Mouse (Mus musculus): ENCODE measurements around the gene Mrps10. TPM values are rescaled to one million over a fixed set of nuclear protein-coding genes. Genes with fewer than 3 reads are reported as not detected.
"Not testable (repeated sequence)": the region's sequence is repeated elsewhere in the genome, so short reads cannot be mapped to it uniquely, and the experiment has no call there.

Mrps10 gene
- total RNA-seq, 2 experiments from 2014 or later, result 36.0 to 40.5 TPM

- DNase-seq (ENCODE audit: low spot score in 2 of 2), result no peak
These were observed 8.1 kb downstream of the Mrps10 start for GRCm38 (mm10) chr17:47376779-47377280.

DNA sequence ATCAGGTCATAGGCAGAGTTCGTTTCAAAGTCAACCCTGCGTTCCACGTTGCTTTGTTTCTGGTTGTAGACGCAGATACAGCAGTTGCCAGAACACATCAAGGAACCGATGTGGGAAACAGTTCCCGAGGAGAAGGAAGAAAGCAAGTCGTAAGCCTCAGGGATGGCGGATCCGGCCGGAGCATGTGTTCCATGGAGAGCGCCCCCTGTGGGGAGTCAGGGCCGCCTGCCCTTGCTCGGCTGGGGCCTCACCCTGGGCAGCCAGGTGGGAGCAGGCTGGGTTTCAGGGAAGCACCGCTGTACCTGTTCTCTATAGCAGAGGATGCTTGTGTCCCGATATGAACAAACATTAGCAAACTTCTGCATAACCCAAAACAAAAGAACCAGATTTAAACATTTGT lies 9.4 kb downstream of the Mrps10 start:
- no peak for DNase-seq (ENCODE audit: low spot score in 2 of 2)

GRCm38 (mm10) chr17:47381917-47382316 lies 13.2 kb downstream of the Mrps10 start:
- no peak for DNase-seq (ENCODE audit: low spot score in 2 of 2)

GRCm38 (mm10) chr17:47383266-47383665 lies 14.6 kb downstream of the Mrps10 start:
- DNase-seq (ENCODE audit: low spot score in 2 of 2), result no peak

GRCm38 (mm10) chr17:47384064-47384463 lies 15.4 kb downstream of the Mrps10 start:
- no peak for DNase-seq (ENCODE audit: low spot score in 2 of 2)

DNA sequence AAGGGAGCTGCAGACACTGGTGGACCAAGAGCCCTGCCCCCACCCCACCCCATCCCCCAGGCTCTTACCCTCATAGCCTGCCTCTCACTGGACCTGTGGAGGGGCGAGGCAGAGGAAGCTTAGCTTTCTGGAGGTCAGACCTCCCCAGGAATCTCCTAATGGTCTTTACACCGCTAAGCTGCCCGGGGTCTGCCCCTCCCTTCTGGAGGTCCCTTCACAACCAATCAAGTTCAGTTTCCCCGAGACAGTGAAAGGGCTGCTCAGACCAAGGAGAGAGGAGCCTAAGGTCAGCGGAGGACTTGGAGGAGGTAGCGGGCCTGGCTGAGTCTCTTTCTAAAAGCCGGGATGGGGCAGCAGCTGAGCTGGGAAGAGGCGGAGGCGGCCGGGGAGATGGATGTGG lies 16.5 kb downstream of the Mrps10 start, which contains the start of gene Guca1b:
TSS of gene Guca1b (plus strand) at position 249 of the 400 bp plus-strand sequence.
- DNase-seq (ENCODE audit: low spot score in 2 of 2), result no peak

DNA sequence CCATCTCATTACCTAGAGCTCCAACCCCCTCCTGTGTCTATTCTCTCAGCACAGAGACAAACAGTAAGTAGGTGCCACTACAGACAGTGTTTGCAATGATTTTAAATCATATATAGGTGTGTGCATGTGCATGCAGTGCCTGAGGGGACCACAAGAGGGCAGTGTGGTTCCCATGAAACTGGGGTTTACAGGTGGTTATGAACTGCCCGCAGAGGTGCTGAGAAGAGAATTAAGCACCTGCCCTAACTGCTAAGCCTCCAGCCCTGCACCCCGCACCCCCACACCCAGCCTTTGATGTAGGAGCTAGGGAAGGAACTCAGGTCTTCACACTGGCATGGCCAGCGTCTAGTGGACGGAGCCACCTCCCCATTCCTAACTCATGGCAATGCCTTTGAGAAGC lies 18.0 kb downstream of the Mrps10 start:
- no peak for DNase-seq (ENCODE audit: low spot score in 2 of 2)

DNA sequence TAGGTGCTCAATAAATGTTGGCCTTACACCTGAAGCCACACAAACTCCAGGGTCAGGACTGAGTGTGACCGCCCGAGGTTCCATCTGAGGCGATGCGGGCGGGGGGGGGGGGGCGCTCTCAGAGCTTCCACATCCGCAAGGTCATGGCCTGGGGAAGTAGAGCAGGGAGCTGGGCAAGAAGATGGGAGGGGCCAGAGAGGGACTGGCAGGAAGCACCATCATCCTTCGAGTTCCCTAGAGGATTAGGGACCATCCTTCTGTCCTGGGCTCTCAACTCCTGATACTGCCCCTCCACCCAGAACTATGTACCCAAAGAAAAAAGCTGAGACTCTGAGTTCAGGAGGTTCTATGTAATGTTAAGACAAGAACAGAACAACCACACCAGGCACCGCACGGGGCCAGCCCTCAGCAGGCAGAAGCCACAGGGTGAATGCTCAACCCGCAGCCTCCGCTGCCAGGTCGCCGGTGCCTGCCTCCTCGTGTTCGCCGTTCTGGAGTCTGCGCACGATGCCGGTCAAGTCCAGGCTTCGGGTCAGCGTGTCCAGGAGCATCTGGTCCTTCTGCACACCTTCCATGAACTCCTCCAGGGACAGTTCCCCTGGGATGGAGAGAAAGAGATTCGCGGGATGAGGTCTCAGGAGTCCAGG lies 25.7 kb downstream of the Mrps10 start:
- DNase-seq (ENCODE audit: low spot score in 2 of 2), result no peak

DNA sequence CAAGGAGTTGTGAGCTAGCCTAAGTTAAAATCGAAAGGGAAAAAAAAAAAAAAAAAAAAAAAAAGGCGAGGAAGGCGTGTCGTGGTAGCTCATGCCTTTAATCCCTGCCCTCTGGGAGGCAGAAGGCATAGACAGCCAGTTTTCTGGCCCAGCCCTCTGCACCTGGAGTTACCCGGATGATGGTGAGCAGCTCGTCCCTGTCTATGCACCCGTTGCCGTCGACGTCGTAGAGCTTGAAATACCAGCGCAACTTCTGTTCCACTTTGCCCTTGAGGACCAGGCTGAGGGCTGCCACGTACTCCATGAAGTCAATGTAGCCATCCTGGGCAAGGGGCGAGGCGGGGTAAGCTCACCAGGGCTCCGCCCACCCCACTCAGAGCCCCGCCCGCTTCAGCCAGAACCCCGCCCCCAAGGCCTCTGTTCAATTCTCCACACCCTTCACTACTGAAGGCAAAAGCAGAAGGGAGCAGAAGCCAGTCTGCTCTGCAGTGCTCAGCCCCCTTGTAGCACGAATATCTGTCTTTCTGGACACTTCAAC lies 26.8 kb downstream of the Mrps10 start:
- DNase-seq (ENCODE audit: low spot score in 2 of 2), result peak; percentile 35 to 48

DNA sequence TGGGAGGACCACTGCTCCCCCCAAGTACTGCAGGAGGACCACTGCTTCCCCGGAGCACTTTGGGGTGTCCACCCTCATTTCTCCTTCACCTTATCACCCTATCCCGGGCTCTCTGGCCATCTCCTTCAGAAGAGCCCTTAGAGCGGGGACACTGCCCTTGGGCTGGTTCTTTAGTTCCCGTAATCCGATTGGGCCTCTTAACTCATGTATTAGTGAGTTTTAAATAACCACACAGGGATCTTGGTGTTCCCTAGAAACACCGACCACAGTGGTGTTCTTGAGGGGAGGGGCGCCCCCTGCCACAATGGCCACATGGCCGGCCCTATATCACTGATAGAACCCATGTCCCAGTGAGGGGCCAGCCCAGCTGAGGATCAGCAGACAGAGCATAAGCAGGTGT lies 30.4 kb downstream of the Mrps10 start:
- DNase-seq (ENCODE audit: low spot score in 2 of 2), result no peak

GRCm38 (mm10) chr17:47400451-47400850 lies 31.8 kb downstream of the Mrps10 start, which contains the start of gene Guca1a:
Gene Guca1a, minus strand, starts transcription at chr17:47400584.
- DNase-seq (ENCODE audit: low spot score in 2 of 2), result no peak

GRCm38 (mm10) chr17:47407717-47408557 lies 39.2 kb downstream of the Mrps10 start:
- DNase-seq (ENCODE audit: low spot score in 2 of 2), result no peak

- DNase-seq (ENCODE audit: low spot score in 2 of 2), result peak; percentile 49 to 58
These were observed 39.8 kb downstream of the Mrps10 start for GRCm38 (mm10) chr17:47408558-47408898.

DNA sequence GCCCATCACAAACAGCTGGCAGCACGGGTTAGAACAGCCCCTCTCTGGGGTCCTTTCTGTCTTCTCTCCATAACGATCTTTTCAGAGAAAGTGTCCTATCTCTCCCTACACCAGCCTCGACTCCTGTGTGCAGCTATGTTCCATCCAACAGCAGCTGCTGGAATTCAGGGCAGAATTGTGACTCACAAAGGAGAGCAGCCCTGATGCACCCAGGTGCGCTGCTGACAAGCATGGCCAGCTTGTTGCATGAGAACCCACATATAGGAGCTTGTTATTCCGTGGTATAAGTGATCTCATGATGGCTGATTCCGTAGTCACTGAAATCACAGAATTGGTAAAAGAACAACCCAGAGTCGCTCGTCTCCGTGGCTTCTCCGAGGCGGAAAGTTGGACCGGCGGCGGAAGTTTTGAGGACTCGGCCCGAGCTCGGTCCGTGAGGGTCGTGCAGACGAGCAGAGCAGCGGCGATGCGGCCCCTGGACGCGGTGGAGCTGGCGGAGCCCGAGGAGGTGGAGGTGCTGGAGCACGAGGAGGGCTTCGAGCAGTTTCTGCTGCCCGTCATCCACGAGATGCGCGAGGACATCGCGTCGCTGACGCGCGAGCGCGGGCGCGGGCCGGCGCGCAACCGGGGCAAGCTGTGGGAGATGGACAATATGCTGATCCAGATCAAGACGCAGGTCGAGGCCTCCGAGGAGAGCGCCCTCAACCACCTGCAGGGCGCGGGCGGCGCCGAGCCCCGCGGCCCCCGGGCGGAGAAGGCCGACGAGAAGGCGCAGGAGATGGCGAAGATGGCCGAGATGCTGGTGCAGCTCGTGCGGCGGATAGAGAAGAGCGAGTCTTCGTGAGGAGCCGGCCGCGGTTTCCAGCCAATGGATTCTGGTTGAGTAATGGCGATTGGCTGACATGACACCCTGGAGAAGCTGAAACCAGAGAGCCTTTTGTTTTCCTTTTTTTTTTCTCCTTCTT lies 41.5 kb downstream of the Mrps10 start:
- not testable (repeated sequence) for DNase-seq (ENCODE audit: low spot score in 2 of 2)

DNA sequence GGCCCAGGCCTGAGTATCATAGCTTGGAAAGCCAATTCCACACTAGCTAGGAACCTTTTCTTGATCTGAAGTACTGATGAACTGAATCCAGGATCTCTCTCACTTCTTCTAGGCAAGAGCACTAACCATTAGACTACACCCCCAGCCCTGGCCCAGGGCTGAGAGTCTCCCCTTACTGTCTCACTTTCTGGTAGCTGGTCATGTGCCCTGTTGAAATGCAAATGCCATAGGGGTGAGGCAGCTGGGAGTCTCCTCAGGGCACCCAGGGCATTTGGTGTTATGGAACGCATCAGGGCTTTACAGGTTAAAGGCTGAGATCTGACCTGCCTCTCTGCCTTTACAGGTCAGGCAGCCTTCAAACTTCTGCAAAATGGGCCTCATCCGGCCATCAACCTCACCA lies 51.5 kb downstream of the Mrps10 start:
- no peak for DNase-seq (ENCODE audit: low spot score in 2 of 2)

GRCm38 (mm10) chr17:47421566-47421965 lies 52.9 kb downstream of the Mrps10 start:
- no peak for DNase-seq (ENCODE audit: low spot score in 2 of 2)

DNA sequence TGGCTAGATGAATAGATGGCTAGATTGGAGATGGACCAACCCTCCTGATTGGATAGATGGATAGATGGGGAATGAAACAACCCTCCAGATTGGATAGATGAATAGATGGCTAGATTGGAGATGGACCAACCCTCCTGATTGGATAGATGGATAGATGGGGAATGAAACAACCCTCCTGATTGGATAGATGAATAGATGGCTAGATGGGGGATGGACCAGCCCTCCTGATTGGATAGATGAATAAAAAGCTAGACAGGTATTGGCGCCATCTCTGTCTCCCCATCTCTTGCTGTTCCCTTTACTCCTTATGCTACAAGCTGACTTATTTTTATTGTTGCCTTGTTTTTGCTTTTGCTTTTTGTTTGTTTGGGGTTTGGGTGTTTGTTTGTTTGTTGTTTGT lies 53.9 kb downstream of the Mrps10 start:
- not testable (repeated sequence) for DNase-seq (ENCODE audit: low spot score in 2 of 2)

- DNase-seq (ENCODE audit: low spot score in 2 of 2), result no peak
These were observed 55.5 kb downstream of the Mrps10 start for GRCm38 (mm10) chr17:47424186-47424585.

DNA sequence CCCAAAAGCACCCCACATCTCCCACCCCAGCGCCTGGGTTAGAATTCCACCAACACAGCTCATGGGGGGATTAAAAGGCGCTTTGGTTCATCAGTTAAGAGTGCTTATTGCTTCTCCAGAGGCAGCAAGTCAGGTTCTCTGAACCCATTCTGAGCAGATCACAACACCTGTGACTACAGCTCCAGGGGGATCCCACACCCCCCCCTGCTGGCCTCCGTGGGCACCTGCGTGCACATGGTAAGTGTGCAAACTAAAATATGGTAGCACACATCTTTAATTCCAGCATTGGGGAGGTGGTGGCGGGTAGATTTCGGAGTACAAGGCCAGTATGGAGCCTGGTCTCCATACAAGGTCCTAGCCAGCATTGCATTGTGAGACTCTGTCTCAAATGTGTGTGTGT lies 58.6 kb downstream of the Mrps10 start:
- DNase-seq (ENCODE audit: low spot score in 2 of 2), result no peak

DNA sequence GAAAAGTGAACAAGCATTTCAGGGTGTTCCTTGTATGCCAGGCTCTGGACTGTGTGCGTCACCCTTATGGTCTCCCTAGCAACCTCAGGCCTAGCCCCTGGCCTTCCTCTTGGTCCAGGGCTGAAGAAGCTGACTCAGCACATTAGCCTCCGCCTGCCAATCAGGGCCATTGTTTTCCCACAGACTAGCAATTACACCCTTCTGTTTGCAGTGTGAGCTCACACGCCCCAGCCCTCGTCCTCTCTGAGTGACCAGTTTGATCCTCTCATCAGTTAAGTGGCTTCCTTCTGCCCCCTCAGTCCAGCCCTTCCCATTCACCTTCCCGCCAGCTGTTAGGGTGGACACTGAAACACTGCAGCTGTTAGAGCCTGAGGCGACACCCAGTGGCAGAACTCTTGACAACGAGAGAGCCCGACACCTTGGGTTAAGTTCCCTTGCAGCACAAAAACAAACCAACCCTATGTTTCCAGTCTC lies 60.2 kb downstream of the Mrps10 start:
- peak in 1 of 2 experiments; percentile 37 for DNase-seq (ENCODE audit: low spot score in 2 of 2)

DNA sequence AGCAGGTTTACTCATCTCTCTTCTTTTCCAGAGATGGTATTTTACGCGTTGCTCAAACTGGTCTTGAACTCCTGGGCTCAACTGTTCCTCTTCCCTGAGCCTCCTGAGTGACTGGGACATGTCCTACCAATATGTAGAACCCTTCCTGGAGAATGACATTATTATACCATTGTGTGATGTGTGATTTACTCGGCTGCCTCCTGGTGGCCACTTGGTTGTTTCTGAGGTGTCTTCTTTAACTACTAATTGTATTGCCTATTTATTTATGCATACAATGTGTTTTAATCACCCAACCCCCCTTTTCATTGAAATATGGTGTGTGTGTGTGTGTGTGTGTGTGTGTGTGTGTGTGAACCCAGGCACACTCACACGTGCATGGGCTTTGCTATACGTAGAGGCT lies 62.1 kb downstream of the Mrps10 start:
- no peak for DNase-seq (ENCODE audit: low spot score in 2 of 2)

Data from gastrocnemius, postnatal 4 days (tissue).